Mouse (Mus musculus): ENCODE data around the gene Asb11. TPM values are rescaled to one million over a fixed set of nuclear protein-coding genes. Genes with fewer than 3 reads are reported as not detected.

Gene Asb11
- polyA plus RNA-seq, 1 experiment = 59.2 TPM

DNA sequence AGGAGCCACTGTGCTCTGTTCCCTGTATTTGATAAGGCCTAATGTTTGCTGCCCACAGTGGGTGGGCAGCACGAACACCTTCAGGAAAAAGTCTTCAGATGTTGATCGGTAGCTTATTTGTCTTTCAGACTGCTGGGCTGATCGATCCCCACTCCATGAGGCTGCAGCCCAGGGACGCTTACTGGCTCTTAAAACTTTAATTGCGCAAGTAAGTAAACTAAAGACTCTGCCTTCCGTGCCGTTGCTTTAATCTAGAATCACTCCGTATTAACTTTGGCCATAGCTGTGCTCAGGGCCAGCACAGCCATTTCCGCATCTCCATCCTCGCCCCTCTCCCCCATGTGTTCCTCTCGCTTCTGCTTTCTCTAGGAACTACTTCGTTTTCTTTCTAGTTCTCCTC, 8.8 kb downstream of the Asb11 start:
- no peak for DNase-seq (ENCODE audit: low read depth)

DNA sequence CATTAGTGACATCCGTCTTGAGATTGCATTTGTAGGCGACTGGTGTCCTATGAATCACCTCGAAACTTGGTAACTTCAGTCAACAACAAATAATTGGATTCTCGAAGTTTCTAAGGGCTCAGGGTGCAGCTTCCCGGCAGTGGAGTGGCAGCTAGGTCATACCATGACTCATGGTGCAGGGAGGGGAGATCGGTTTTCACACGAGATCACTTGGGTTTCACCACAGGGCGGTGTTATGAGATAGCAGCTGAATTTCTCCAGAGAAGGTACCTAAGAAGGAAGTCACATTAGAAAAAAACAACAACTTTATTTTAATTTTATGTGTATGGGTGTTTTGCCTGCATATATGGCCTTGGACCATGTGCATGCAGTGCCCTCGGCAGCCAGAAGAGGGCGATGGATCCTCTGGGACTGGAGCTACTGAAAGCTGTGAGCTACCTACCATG, 9.3 kb downstream of the Asb11 start:
- DNase-seq (ENCODE audit: low read depth) = no peak

DNA sequence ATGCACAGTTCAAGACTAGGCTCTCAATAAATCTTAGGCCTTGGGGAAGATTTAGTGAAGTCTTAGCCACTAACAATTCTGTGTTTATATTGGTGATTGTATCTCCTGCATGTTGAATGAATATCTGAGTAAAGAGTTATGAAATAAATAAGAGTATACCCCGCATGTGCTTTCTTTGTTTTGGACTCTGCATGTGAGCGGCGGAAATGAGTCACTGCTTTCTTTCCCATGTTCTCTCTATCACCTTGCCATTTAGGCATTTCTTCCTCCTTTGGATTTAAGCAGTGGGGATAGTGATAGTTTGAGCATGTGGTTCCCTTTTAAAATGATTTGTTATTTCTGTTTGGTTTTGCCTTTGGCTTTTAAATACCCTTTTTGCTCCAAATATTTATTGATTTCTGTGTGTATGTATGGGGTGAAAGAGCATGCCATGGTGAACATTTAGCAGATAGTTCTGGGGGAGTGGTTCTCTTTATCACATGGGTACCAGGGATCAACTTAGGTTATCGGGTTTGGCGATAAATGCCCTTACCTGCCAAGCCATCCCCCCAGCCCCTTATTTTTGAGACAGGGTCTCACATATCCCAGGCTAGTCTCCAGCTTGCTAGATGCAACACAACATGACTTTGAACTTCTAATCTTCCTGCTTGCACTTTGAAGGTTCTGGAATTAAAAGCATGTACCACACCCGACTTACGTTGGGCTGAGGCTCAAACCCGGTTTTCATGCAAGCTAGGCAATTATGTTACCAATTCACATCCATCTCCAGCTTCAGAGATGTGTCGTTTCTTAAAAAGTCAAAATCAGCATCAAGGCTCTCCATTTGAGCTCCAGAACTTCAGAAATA, 10.3 kb downstream of the Asb11 start:
- no peak for DNase-seq (ENCODE audit: low read depth)

DNA sequence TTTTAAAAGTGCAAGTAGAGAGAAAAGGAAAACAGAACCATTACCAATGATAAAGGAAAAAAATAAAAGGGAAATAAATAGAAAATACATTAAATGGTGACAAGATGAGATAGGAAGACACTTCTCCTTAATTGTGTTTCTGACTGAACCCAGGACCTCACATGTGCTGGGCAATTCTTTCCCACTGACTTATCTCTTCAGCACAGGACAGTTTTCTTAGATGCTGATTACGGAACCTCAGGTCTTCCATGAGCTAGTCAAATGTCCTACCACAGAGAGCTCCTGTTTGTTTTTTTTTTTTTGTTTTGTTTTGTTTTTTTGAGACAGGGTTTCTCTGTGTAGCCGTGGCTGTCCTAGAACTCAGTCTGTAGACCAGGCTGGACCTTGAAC, 10.9 kb downstream of the Asb11 start:
- no peak for DNase-seq (ENCODE audit: low read depth)

DNA sequence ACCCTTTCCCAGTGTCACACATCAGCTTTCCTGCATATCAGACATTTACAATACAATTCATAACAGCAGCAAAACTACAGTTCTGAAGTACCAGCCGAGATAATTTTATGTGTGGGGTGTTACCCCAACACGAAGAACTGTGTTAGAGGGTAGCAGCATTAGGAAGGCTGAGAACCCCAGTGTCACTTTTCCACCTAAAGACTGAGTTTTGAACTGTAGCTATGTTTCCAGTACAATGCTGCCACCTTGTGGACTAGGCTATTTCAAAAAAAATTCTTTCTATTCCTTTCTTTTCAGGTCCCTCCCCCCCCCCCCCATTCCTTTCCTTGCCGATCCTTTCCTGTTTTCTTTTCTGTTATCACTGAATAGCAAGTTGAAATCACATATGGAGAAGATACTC, 12.4 kb downstream of the Asb11 start:
- DNase-seq (ENCODE audit: low read depth) = no peak

DNA sequence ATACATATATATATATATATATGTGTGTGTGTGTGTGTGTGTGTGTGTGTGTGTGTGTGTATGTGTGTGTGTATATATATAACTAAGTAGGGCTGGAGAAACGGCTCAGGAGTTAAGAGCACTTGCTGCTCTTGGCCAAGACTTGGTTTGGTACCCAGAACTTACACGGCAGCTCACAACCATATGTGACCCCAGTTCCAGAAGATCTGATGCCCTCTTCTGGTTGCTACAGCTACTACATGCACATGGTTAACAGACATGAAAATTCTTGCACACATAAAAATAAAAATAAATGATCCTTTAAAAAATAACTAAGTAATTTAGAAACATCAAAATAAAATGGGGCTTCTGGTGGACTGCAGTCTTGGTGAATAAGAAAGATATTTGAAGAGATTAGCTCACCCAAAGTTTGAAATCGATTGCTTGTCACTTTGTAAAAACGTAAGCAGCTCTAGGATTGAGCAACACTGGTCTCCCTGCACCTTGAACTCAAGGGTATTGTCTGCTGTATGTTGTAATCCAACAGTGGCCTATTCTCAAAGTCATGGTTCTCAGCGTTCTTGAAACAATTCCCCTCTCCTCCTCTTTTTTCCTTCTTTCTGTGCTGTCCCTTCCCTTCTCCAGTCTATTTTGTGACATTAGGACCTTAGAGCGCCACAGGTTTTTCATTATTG, 22.5 kb downstream of the Asb11 start:
- DNase-seq (ENCODE audit: low read depth) = no peak

DNA sequence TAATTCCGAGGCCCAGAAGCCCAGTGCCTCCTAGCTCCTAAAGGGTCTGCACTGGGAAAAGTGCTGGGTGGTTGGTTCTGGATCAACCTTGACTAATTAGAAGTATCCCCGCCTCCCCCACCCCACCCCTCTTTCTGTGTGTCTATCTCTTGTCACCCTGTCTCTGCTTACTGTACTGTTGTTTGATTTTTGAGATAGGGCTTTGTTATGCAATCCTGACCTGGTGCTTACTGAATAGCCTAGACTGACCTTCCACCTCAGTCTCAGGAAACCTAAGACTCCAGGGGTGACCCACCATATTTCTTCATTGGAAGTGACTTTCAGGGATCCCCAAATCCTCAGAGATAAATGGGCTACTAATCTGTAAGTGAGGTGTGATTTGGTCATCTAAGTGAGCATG, 65.5 kb downstream of the Asb11 start:
- DNase-seq (ENCODE audit: low read depth) = no peak

DNA sequence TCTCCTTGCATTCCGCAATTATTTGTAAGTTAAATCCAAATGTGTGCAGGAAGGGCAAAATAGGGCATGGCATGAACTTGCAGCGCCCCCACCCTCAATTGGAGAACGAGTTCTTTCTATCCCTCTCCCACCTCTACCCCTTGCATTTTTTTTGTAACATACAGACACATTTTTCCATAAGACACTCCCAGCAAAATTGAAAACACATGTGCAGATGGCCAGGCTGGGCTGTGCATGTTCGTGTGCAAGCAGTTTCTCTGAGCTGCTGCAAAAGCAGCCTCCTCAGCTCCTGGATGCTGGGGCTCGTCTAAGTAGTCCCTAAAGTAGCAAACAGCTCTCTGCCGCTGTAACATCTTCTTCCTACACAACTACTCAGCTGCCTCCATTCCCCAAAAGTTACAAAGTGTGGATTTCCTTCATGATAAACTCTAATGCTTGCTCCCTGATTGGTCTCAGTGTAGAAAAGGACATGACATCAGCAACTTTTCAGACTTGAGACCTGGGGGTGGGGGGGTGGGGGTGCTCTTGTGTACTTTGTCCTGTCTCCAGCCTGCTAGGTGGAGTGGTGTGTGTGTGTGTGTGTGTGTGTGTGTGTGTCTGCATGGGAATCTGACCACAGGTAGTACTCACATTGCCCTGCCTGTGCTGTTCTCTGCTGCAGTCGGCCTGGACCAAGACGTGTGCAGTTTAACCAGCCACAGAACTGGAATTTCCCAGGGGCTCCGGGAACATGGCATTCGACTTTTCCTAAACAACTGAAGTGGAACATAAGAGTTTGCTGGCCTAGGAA, 69.1 kb downstream of the Asb11 start, which contains the start of gene Asb9:
TSS of gene Asb9 (plus strand) at position 619 of the 790 bp plus-strand sequence.
- DNase-seq (ENCODE audit: low read depth) = no peak

DNA sequence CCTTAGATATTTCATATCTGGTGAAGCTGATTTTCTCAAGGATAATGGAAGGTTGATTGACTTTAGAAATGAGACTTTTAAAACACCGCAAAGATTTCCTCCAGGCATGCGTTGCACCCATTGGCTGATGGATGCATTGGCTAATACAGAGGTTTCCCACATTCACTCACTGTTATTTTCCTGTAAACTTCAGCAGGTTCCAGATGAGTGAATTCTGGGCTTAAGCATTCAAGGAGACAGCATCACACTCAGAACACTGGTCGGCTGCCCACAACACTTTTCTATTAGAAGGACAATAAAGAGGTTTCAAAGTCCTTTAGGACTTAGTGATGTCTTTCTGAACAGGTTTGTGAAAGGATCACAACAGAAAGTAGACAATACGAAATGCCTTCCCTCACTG, 70.3 kb downstream of the Asb11 start:
- DNase-seq (ENCODE audit: low read depth) = no peak

DNA sequence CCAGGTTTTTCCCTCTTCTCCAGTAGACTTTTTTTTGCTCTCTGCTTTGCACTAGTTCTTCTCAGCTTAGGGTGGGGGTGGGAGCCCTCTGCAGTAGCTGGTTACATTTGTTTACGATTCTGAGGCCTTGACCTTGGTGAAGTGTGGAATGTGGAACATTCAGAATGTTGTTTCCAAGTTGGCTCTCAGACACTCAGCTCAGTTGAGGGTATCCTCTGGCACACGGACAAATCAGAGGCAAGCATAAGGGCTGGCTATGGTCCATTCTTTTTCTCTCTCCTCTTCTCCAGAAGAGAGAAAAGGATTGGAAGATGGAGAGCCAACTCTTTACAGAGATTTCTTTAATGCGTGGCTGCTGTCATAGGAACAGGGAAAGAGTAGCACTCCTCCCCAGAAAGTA, 71.9 kb downstream of the Asb11 start:
- DNase-seq (ENCODE audit: low read depth) = no peak

Other genes starting within 250 kb of the Asb11 start
- 0.58 and 0.66 TPM in 2 replicates for gene Bmx, start 178.8 kb upstream of the Asb11 start, polyA plus RNA-seq (2012; rRNA removed)
- 1.9 and 3.2 TPM in 2 replicates for gene Pir, start 167.6 kb upstream of the Asb11 start, polyA plus RNA-seq (2012; rRNA removed)
- 8.1 and 10.4 TPM in 2 replicates for gene Vegfd, start 63.6 kb upstream of the Asb11 start, polyA plus RNA-seq (2012; rRNA removed)
- 9.0 and 9.8 TPM in 2 replicates for gene Piga, start 17.2 kb upstream of the Asb11 start, polyA plus RNA-seq (2012; rRNA removed)
- gene Asb9, start 69.3 kb downstream of the Asb11 start, polyA plus RNA-seq (2012; rRNA removed) = 0.27 and 0.32 TPM in 2 replicates